Mouse (Mus musculus) heart, embryonic 15.5 days (tissue): ENCODE results near the gene Zcchc2. TPM values are rescaled to one million over a fixed set of nuclear protein-coding genes. Genes with fewer than 3 reads are reported as not detected.

Source experiments
- ATAC-seq: fragments of 200-750 bp; cut with Nextera tagmentation; replicated peaks from 2 replicates; pipeline ENCODE4 v1.8.0; 2017; ENCODE audit warnings: low read depth, moderate TSS enrichment; ENCODE audit not compliant: insufficient number of reproducible peaks, insufficient read depth, low FRiP score
- H3K27ac ChIP-seq: fragments of 300-500 bp; sonication (generic); 2 replicates; pipeline ENCODE4 v1.5.1; 2015; ENCODE audit warnings: mild to moderate bottlenecking, inconsistent platforms
- H3K27me3 ChIP-seq: fragments of 300-500 bp; sonication (generic); 2 replicates; pipeline ENCODE4 v1.6.1; 2015; ENCODE audit warnings: inconsistent platforms
- H3K36me3 ChIP-seq: fragments of 300-500 bp; sonication (generic); 2 replicates; pipeline ENCODE4 v1.6.1; 2015; ENCODE audit warnings: mild to moderate bottlenecking, inconsistent platforms
- H3K4me1 ChIP-seq: fragments of 300-500 bp; sonication (generic); replicated peaks from 2 replicates; pipeline ENCODE4 v1.6.1; 2015; ENCODE audit warnings: inconsistent platforms
- H3K4me2 ChIP-seq: fragments of 300-500 bp; sonication (generic); 2 replicates; pipeline ENCODE4 v1.6.1; 2015; ENCODE audit warnings: inconsistent platforms, mild to moderate bottlenecking, moderate library complexity
- H3K4me3 ChIP-seq: fragments of 300-500 bp; sonication (generic); 2 replicates; pipeline ENCODE4 v1.5.1; 2015; ENCODE audit warnings: mild to moderate bottlenecking, inconsistent platforms
- H3K9ac ChIP-seq: fragments of 300-500 bp; sonication (generic); 2 replicates; pipeline ENCODE4 v1.6.1; 2015; ENCODE audit warnings: mild to moderate bottlenecking, inconsistent platforms
- H3K9me3 ChIP-seq: fragments of 300-500 bp; sonication (generic); replicated peaks from 2 replicates; pipeline ENCODE4 v1.6.1; 2016; ENCODE audit warnings: inconsistent platforms
- WGBS: fragments of 180-500 bp; shearing (Covaris S2); methylation state at CpG from one replicate; pipeline ENCODE4 v1.1.7; 2015; ENCODE audit warnings: mixed read lengths; 5-methylcytosine and 5-hydroxymethylcytosine counted together
- polyA plus RNA-seq: library from polyadenylated mRNA; unstranded; fragments of >200 nt; fragmentation: Nextera tagmentation; extraction: Ambion mirVana; gene quantifications from 2 replicates; pipeline ENCODE4 v1.2.1, GENCODE M21; 2015

Zcchc2 gene
- polyA plus RNA-seq, 1 experiment from 2014 or later = 1.7 TPM

DNA sequence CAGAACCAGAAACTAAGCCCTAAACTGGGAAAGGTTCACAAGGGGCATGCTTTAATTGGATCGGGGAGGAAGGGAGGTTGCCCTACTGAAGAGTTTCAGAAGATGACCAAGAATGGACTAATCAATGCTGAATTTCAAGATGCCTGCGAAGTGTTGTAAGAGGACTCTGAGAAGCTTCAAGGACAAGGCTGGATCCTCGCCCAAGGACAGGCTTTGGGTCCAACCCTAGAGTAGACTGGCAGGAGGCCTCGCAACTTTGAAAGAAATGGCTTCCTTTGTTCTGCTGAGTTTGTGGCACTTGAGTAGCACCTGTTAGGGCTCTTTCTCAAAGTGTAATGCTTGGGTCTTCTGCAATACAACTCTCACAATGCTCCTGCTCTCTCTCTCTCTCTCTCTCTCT, 50.1 kb downstream of the Zcchc2 start:
- Histone ChIP-seq H3K27me3 (no peaks in the 10 kb centered on the region), H3K4me1 (peaks cover 31% of the 10 kb centered on the region), H3K4me3 (no peak overlapping the region), H3K9ac (no peak overlapping the region), H3K36me3 (no peaks in the 10 kb centered on the region), H3K27ac (peak overlapping the region; percentile 73; the same call in 1 of the 2 replicates), H3K9me3 (no peaks in the 10 kb centered on the region), H3K4me2 (no peak overlapping the region)
- WGBS = 89% methylated on average over 4 of the region's 4 CpGs
- ATAC-seq = no peak

DNA sequence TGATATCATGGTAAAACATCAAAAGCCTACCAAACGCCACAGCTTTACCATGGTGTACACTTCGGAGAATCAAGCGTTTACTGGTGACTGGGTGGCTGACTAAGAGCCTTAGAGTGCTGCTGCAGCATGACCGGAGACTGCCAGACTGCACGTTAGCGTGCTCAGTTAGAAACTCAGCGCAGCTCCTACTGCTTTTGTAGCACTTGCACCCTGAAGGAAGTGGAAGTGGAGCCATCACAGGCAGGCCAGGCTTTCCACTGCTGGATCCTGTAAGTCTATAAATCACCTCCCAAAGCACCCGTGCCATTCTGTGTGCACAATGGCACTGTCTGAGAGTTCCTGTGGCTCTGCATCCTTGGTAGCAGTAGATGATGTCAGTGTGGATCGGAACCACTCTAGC, 52.0 kb downstream of the Zcchc2 start:
- H3K27me3 ChIP-seq = no peaks in the 10 kb centered on the region
- 86% methylated on average over 9 of the region's 9 CpGs for WGBS
- no peak overlapping the region for H3K4me3 ChIP-seq
- peaks cover 29% of the 10 kb centered on the region for H3K4me1 ChIP-seq
- no peaks in the 10 kb centered on the region for H3K9me3 ChIP-seq
- H3K9ac ChIP-seq = no peak overlapping the region
- no peaks in the 10 kb centered on the region for H3K36me3 ChIP-seq
- no peak for ATAC-seq
- H3K27ac ChIP-seq = no peak overlapping the region
- H3K4me2 ChIP-seq = no peak overlapping the region

DNA sequence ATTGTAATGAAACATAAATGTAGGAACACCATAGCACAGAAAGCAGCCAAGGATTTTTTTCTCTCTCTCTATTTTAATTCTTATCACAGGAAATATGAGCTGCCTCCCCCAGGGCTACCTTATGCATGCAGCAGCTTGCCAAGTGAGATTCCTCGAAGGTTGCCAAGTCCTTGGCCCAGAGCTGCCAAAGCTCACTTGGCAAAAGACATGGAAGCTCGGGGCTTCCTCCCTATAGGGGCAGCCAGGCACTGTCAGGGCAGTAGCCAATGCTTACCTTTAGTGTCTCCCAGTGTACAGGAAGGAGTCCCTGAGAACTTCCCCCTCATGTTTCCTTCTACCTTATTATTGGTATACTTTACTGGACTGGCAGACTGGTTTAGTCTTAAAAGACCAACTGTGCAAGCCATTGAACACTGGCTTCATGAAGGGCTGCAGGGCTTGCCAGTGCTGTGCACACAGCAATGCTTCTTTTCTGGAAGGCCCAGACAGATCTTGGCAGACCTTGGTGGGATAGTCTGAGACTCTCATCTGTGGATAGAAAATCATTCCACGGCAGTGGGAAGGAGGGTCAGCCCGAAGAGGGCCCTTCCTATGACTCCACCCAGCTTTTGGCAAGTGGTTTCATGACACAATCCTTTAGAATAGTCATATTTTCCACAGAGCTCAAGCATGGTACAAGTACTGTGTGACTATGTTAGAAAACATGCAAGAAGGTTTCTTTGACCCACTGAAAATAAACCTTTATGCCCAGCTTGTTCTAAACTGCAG, 53.0 kb downstream of the Zcchc2 start:
- Histone ChIP-seq H3K9ac (no peak overlapping the region), H3K27ac (peak overlapping the region; percentile 65), H3K4me2 (no peak overlapping the region), H3K36me3 (no peaks in the 10 kb centered on the region), H3K4me3 (no peak overlapping the region), H3K4me1 (peaks cover 27% of the 10 kb centered on the region), H3K27me3 (no peaks in the 10 kb centered on the region), H3K9me3 (no peaks in the 10 kb centered on the region)
- WGBS = 31% methylated on average over 4 of the region's 4 CpGs
- peak; percentile 57 for ATAC-seq

DNA sequence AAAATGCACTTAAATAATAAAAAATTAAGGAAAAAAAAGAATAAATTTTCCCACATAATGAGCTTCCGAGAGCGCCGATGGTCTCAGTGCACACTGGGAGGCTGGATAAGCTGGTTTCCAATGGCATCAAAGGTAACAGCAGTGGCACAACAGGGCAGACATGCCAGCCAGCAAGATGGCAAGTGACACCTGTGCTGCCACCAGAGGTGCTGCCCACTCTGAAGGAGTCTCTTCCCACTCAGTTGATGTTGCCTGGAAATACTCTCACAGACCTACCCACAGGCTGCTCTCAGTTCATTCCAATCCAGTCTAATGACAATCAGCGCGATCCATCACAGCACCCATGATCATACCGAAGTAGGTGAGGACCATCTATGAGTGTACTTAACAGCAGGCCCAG, 58.8 kb downstream of the Zcchc2 start:
- 93% methylated on average over 6 of the region's 6 CpGs for WGBS

DNA sequence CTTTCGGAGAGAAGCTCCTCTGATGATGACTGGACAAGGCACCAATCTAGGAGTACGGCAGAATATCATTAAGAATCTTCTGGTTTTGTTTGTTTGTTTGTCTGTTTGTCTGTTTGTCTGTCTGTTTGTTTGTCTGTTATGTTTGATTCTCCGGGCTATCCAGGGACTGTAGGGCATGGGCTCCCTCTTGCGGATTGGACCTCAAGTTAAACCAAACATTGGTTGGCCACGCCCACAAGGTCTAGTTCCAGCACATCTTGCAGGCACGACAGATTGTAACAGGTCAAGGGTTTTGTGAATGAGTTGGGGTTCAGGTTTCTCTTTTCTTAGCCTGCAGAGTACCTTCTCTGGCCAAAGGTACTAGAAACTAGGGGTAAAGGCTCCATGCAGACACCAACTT, 64.8 kb downstream of the Zcchc2 start:
- Histone ChIP-seq H3K4me3 (no peak overlapping the region), H3K27me3 (no peaks in the 10 kb centered on the region), H3K9ac (no peak overlapping the region), H3K4me1 (no peaks in the 10 kb centered on the region), H3K9me3 (no peaks in the 10 kb centered on the region; the same call in 1 of the 2 replicates), H3K27ac (no peak overlapping the region), H3K4me2 (no peak overlapping the region), H3K36me3 (no peaks in the 10 kb centered on the region)
- no peak for ATAC-seq
- WGBS = 74% methylated on average over 6 of the region's 6 CpGs

More for the DNA sequence above, 58.8 kb downstream of the Zcchc2 start:
- no peaks in the 10 kb centered on the region for H3K4me1 ChIP-seq
- no peaks in the 10 kb centered on the region; the same call in 1 of the 2 replicates for H3K9me3 ChIP-seq
- no peak overlapping the region for H3K27ac ChIP-seq
- no peak overlapping the region for H3K4me2 ChIP-seq
- no peaks in the 10 kb centered on the region for H3K27me3 ChIP-seq
- H3K36me3 ChIP-seq = no peaks in the 10 kb centered on the region
- H3K4me3 ChIP-seq = no peak overlapping the region
- ATAC-seq = no peak
- no peak overlapping the region for H3K9ac ChIP-seq

DNA sequence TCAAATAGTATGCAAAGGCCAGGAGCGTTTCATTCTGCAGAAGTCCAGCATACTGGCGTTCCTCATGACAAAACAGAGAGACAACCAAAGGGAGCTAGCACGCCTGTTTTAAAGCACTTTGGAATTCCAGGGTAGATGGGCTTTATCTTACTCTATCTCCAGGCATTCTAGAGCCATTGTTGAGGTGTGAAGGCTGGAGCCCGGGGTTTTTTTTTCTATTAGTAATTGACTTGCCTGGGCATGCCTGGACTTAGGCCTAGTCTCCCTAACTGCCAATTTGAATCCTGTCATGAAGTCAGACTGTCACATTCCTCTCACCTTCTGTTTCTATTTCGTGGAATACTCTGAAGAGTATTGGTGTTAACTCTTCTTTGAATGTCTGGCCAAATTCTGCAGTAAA, 68.1 kb downstream of the Zcchc2 start:
- WGBS = 54% methylated on average over 5 of the region's 5 CpGs

DNA sequence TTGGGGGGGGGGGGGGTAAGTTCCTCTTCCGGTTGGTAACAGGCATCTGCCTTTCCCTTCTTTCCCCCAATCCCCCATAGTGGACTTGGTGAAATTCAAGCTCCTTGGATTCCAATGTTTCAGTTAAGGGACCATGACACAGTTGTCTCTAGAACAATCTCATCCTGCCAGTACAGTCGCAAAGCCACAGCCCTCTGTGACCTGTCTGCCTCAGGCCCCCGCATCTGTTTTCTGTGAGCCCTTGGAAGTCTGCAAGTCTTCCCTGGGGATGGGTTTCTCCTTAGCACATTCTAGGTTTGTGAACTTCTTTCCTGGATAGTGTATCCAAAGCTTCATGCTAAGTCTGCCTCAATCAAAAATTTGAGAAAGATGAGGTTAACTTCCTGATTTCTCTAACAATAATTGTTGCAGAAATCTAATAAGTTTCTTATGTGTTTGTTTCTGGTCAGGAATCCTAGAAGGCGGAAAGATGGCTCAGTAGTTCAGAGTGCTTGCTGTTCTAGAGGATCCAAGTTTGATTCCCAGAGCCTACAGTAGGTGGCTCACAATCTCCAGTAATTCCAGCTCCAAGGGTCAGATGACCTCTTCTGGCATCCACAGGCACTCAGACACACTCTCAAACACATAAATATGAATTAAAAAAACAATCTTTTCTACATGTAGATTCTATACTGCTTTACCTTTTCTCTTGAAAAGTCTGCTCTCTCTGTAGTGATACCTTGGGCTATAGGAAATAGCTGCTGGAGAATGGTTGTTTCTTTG, 69.5 kb downstream of the Zcchc2 start:
- H3K36me3 ChIP-seq = no peaks in the 10 kb centered on the region
- H3K9me3 ChIP-seq = no peaks in the 10 kb centered on the region
- no peak overlapping the region for H3K27ac ChIP-seq
- H3K27me3 ChIP-seq = no peaks in the 10 kb centered on the region
- H3K9ac ChIP-seq = no peak overlapping the region
- H3K4me1 ChIP-seq = peaks cover 15% of the 10 kb centered on the region
- no peak for ATAC-seq
- H3K4me3 ChIP-seq = no peak overlapping the region
- no peak overlapping the region for H3K4me2 ChIP-seq
- WGBS = 79% methylated on average over 4 of the region's 4 CpGs

More for the DNA sequence above, 68.1 kb downstream of the Zcchc2 start:
- peaks cover 2% of the 10 kb centered on the region; the same call in 1 of the 2 replicates for H3K4me1 ChIP-seq
- no peak overlapping the region for H3K4me2 ChIP-seq
- no peak for ATAC-seq
- no peak overlapping the region for H3K27ac ChIP-seq
- H3K27me3 ChIP-seq = no peaks in the 10 kb centered on the region
- no peaks in the 10 kb centered on the region for H3K36me3 ChIP-seq
- no peak overlapping the region for H3K4me3 ChIP-seq
- H3K9ac ChIP-seq = no peak overlapping the region
- H3K9me3 ChIP-seq = no peaks in the 10 kb centered on the region

DNA sequence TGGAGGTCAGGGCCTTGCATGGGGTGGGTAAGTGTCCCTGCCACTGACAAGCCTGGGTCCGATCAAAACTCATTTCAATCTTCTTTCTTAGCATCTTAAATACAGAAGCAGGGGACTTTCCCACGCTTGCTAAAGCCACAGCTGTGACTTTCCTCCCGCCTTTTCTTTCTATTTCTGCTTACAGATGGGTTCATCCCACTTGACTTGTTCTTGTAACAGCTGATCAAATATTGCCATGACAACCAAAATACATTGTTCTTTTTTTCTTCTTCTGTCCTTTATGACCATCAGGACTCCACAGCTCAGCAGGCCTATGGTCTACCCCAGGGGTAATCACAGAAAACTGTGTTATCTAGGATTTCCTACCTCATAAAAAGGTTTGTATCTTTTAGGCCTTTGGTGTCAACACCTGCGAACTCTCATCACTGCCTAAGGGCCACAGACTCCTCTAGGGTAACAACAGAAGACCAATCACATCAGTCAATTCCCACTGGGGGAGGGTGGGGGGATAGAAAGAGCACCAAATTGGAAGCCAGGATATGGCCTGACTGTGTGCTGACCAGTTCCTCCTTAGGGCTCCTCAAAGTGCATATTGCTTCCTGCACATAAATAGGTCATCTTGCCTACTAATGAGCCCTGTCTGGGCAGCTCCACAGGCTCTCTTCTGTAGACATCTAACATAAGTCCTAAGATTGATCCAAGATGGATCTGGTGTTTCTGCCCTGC, 71.1 kb downstream of the Zcchc2 start:
- no peaks in the 10 kb centered on the region for H3K9me3 ChIP-seq
- H3K4me3 ChIP-seq = no peak overlapping the region
- no peaks in the 10 kb centered on the region for H3K27me3 ChIP-seq
- no peak overlapping the region for H3K4me2 ChIP-seq
- H3K27ac ChIP-seq = no peak overlapping the region
- ATAC-seq = no peak
- H3K36me3 ChIP-seq = no peaks in the 10 kb centered on the region
- H3K4me1 ChIP-seq = peaks cover 22% of the 10 kb centered on the region
- H3K9ac ChIP-seq = no peak overlapping the region
- WGBS = 77% methylated on average over 4 of the region's 4 CpGs

DNA sequence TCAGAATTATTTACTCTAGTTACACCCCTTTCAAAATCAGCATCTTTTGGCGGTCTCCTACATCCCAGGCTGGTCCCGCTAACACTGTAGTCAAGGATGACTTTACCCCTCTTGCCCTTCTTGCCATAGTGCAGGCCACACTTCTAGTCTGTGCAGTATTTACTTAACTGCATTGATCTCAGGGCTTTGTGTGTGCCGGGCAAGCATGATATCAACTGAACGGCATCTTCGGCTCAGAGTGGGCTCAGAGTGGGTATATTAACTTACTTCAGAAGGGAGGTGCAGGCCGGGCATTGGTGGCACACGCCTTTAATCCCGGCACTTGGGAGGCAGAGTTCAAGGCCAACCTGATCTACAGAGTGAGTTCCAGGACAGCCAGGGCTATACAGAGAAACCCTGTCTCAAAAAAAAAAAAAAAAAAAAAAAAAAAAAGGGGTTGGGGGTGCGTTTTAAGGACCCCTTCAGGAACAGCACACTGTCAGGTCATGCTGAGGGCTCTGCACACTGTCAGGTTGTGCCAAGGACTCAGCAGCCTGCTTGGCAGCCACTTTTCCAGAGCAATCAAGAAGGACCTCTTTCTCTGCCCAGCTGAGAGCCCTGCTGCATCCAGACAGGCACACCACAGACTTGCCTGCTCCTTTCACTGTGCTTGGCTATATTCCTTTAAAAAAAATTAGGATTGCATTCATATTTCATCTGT, 72.8 kb downstream of the Zcchc2 start:
- ATAC-seq = no peak
- peaks cover 22% of the 10 kb centered on the region for H3K4me1 ChIP-seq
- no peaks in the 10 kb centered on the region for H3K27me3 ChIP-seq
- no peaks in the 10 kb centered on the region for H3K9me3 ChIP-seq
- 86% methylated on average over 9 of the region's 9 CpGs for WGBS
- H3K4me3 ChIP-seq = no peak overlapping the region
- H3K27ac ChIP-seq = 0 out of 2 replicates have a peak overlapping the region, but pooled peaks have one; percentile 4
- H3K4me2 ChIP-seq = no peak overlapping the region
- no peaks in the 10 kb centered on the region for H3K36me3 ChIP-seq
- H3K9ac ChIP-seq = no peak overlapping the region

DNA sequence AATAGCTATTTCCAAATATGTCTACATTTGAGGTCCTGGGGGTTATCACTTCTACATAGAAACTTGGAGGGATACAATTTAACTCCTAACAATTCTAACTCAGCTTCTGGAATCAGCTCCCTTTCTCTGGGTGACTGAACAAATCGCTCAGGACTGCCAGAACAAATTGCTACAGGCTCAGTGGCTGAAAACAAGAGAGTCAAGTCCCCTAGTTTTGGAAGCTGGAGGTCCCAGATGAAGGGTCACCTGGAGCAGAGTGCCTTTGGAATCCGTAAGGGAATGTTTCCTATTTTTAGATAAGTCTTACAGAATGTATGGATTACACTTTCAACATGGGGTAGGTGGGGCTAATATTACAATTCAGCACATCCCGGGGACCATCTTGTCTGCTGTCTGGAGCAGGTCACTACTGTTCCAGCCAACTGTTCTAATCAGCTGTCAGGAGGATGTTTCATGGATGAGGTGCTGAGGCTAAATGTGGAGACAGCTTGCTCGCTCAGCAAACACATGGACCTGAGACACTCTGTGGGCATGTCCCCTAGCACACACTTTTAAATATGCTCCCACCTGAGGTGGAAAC, 73.5 kb downstream of the Zcchc2 start:
- Histone ChIP-seq H3K9ac (no peak overlapping the region), H3K9me3 (no peaks in the 10 kb centered on the region), H3K4me3 (no peak overlapping the region), H3K4me1 (peaks cover 22% of the 10 kb centered on the region), H3K27ac (peak overlapping the region; percentile 4; the same call in 1 of the 2 replicates), H3K36me3 (no peaks in the 10 kb centered on the region), H3K4me2 (no peak overlapping the region), H3K27me3 (no peaks in the 10 kb centered on the region)
- ATAC-seq = 0 out of 2 replicates have a peak, but pooled peaks have one; percentile 3
- 38% methylated on average over 4 of the region's 4 CpGs for WGBS
